Mouse (Mus musculus) liver, adult 2 months (tissue): Measurements from ENCODE around the gene Kif13a. TPM values are rescaled to one million over a fixed set of nuclear protein-coding genes. Genes with fewer than 3 reads are reported as not detected.

ENCODE experiments used
- DNase-seq: peaks from one replicate; pipeline ENCODE4 v3.0.0-alpha.2; 2011; ENCODE audit warnings: low read depth, low spot score; ENCODE audit errors: extremely low read depth
- H3K27ac ChIP-seq: fragments of 200-500 bp; replicated peaks from 2 replicates; pipeline ENCODE4 v1.5.1; 2012; ENCODE audit warnings: low read depth, mild to moderate bottlenecking, control low read depth, inconsistent platforms, low read length; ENCODE audit not compliant: insufficient read depth
- H3K27me3 ChIP-seq: fragments of 200-500 bp; 2 replicates; pipeline ENCODE4 v1.6.1; 2012; ENCODE audit warnings: mild to moderate bottlenecking, moderate library complexity, low read length, inconsistent platforms; ENCODE audit not compliant: control insufficient read depth, insufficient read depth
- H3K36me3 ChIP-seq: fragments of 200-500 bp; 2 replicates; pipeline ENCODE4 v1.6.1; 2012; ENCODE audit warnings: low read length, inconsistent platforms; ENCODE audit not compliant: control insufficient read depth, insufficient read depth
- H3K4me1 ChIP-seq: fragments of 200-500 bp; 2 replicates; pipeline ENCODE4 v1.6.1; 2011; ENCODE audit warnings: low read length; ENCODE audit not compliant: control insufficient read depth, insufficient read depth
- H3K4me3 ChIP-seq: fragments of 200-500 bp; 2 replicates; pipeline ENCODE4 v1.5.1; 2011; ENCODE audit warnings: low read depth, mild to moderate bottlenecking, control low read depth, low read length, moderate library complexity; ENCODE audit not compliant: insufficient read depth
- H3K79me2 ChIP-seq: fragments of 200-500 bp; 2 replicates; pipeline ENCODE4 v1.6.1; 2012; ENCODE audit warnings: inconsistent platforms, mild to moderate bottlenecking, low read length, moderate library complexity; ENCODE audit not compliant: control insufficient read depth, insufficient read depth
- H3K9ac ChIP-seq: fragments of 200-500 bp; 2 replicates; pipeline ENCODE4 v1.6.1; 2012; ENCODE audit warnings: low read depth, mild to moderate bottlenecking, control low read depth, inconsistent platforms, low read length
- CTCF ChIP-seq: fragments of 200-500 bp; IDR thresholded peaks from 2 replicates; pipeline ENCODE4 v1.5.1; 2011; ENCODE audit warnings: low read depth, low read length, control low read depth
- POLR2A ChIP-seq: fragments of 200-500 bp; IDR thresholded peaks from 2 replicates; pipeline ENCODE4 v1.6.1; 2011; ENCODE audit warnings: low read length, control low read depth; ENCODE audit not compliant: insufficient read depth; ENCODE audit errors: extremely low read depth
- WGBS: fragments of 180-500 bp; shearing (Covaris S2); methylation state at CpG from one replicate; pipeline ENCODE4 v1.1.7; 2018; 5-methylcytosine and 5-hydroxymethylcytosine counted together
- polyA plus RNA-seq: library from polyadenylated mRNA; depleted of rRNA; stranded (reverse); fragments of >200 nt; gene quantifications from 2 replicates; pipeline ENCODE4 v1.2.3, GENCODE M21; 2012
- total RNA-seq: library from RNA; depleted of rRNA; stranded (reverse); fragments of >200 nt; gene quantifications from 2 replicates; pipeline ENCODE4 v1.2.3, GENCODE M21; 2014

Gene Kif13a
- total and polyA plus RNA-seq, 2 experiments, result 6.6 to 11.1 TPM

- Histone ChIP-seq H3K27me3 (no peaks in the 10 kb centered on the region), H3K9ac (no peak overlapping the region), H3K4me1 (no peaks in the 10 kb centered on the region), H3K36me3 (no peaks in the 10 kb centered on the region), H3K27ac (no peak overlapping the region), H3K79me2 (no peaks in the 10 kb centered on the region), H3K4me3 (no peak overlapping the region)
- TF ChIP-seq POLR2A, result no peak
- peak; percentile 29; the same call in 1 of the 2 replicates for TF ChIP-seq CTCF
- no peak for DNase-seq
- 86% methylated on average over 2 of the region's 2 CpGs for WGBS
These were observed 39.0 kb upstream of the Kif13a start for GRCm38 (mm10) chr13:46968626-46969025.

DNA sequence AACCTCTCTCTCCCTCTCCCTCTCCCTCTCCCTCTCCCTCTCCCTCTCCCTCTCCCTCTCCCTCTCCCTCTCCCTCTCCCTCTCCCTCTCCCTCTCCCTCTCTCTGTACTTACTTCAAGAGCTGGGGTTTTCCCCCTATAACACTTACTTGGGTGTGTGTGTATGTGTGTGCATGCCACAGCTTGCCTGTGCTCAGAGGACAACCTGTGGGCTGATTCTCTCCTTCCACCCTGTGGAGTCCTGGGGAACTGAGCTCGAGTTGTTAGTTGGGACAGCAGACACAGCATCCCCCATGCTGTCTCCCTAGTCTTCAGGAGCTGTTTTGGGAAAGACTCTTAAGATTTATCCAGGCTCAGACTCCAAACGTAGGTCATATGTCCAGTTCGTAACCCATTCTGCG is 37.6 kb upstream of the Kif13a start:
- H3K4me1 ChIP-seq, result no peaks in the 10 kb centered on the region
- H3K27me3 ChIP-seq, result no peaks in the 10 kb centered on the region
- H3K36me3 ChIP-seq, result no peaks in the 10 kb centered on the region
- TF ChIP-seq CTCF, result no peak
- TF ChIP-seq POLR2A, result no peak
- no peak for DNase-seq
- WGBS, result 72% methylated on average over 4 of the region's 4 CpGs
- H3K79me2 ChIP-seq, result no peaks in the 10 kb centered on the region
- no peak overlapping the region for H3K4me3 ChIP-seq
- no peak overlapping the region for H3K9ac ChIP-seq
- no peak overlapping the region for H3K27ac ChIP-seq

- Histone ChIP-seq H3K79me2 (no peaks in the 10 kb centered on the region), H3K36me3 (no peaks in the 10 kb centered on the region), H3K4me3 (no peak overlapping the region), H3K27ac (no peak overlapping the region), H3K4me1 (no peaks in the 10 kb centered on the region), H3K27me3 (no peaks in the 10 kb centered on the region), H3K9ac (no peak overlapping the region)
- no peak for TF ChIP-seq CTCF
- TF ChIP-seq POLR2A, result no peak
- no peak for DNase-seq
- WGBS, result 92% methylated on average over 7 of the region's 7 CpGs
These were observed 31.3 kb upstream of the Kif13a start for GRCm38 (mm10) chr13:46960878-46961474.

DNA sequence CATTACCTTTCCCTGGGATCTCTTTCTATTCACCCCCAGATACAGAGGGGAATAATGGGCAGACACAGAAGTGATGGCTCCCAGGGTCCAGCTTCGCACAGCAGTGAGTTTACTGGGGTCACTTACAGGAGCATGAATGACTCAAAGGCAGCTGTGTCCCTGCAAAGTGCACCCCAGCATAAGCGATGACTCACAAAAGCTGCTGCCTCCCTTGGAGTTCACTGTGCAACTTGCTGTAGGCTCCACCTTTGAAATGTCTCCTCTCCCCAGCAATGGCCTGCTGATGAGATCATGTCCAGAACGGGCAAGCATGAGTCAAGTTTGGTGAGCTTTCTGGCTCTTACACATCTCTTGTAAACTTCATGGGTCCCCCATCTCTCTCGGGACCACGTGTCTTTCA is 29.5 kb upstream of the Kif13a start:
- DNase-seq, result no peak
- TF ChIP-seq CTCF, result no peak
- no peak for TF ChIP-seq POLR2A
- WGBS, result 89% methylated on average over 5 of the region's 5 CpGs
- H3K36me3 ChIP-seq, result no peaks in the 10 kb centered on the region
- H3K79me2 ChIP-seq, result no peaks in the 10 kb centered on the region
- no peak overlapping the region for H3K4me3 ChIP-seq
- H3K4me1 ChIP-seq, result no peaks in the 10 kb centered on the region
- no peaks in the 10 kb centered on the region for H3K27me3 ChIP-seq
- H3K27ac ChIP-seq, result no peak overlapping the region
- H3K9ac ChIP-seq, result no peak overlapping the region

DNA sequence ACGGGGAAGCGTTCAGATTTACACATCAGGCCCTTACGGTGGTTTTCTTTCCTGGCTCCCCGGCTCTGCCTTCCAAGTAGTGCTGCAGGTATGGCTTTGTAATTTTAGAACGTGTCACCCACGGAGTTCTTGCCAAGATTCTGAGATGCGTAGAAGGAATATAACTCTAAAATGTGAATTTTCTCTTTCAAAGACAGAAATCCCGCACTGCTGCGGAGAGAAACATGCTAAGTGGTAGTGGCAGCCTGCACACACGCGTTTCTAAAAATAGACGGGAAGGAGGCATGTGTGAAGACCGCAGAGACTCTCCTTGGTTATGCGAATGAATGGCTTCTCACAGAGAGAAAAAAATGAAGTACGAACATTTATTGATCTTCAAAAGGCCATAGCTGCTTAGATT is 21.5 kb upstream of the Kif13a start:
- H3K4me3 ChIP-seq, result no peak overlapping the region
- no peaks in the 10 kb centered on the region for H3K27me3 ChIP-seq
- H3K27ac ChIP-seq, result no peak overlapping the region
- no peaks in the 10 kb centered on the region for H3K4me1 ChIP-seq
- H3K79me2 ChIP-seq, result no peaks in the 10 kb centered on the region
- TF ChIP-seq POLR2A (no peak), CTCF (no peak)
- H3K9ac ChIP-seq, result no peak overlapping the region
- WGBS, result 92% methylated on average over 15 of the region's 15 CpGs
- no peaks in the 10 kb centered on the region for H3K36me3 ChIP-seq
- DNase-seq, result no peak

GRCm38 (mm10) chr13:46949741-46950140 is 20.1 kb upstream of the Kif13a start:
- Histone ChIP-seq H3K4me3 (no peak overlapping the region), H3K79me2 (no peaks in the 10 kb centered on the region), H3K36me3 (no peaks in the 10 kb centered on the region), H3K4me1 (no peaks in the 10 kb centered on the region), H3K27ac (no peak overlapping the region), H3K27me3 (no peaks in the 10 kb centered on the region), H3K9ac (no peak overlapping the region)
- 62% methylated on average over 2 of the region's 2 CpGs for WGBS
- no peak for DNase-seq
- TF ChIP-seq CTCF (no peak), POLR2A (no peak)

DNA sequence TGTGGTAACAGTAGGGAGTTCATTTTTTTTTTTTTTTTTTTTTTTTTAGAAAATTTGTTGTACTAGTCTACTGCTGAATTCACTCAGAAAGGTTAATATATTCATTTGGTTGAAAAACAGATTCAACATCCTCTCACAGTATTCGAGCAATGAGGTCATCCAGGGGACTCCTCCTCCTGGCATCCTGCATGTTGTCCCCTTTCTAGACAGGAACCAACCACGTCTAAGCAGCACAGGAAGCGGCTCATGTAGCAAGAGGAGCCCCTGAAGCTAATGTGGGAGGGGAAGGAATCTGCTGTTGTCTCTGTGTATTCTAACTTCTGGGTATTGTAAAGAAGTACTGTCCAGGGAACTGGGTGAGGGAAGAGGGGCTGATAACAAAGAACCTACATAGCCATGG is 18.4 kb upstream of the Kif13a start:
- Histone ChIP-seq H3K79me2 (no peaks in the 10 kb centered on the region), H3K4me3 (no peak overlapping the region), H3K4me1 (no peaks in the 10 kb centered on the region), H3K27me3 (no peaks in the 10 kb centered on the region), H3K9ac (no peak overlapping the region), H3K27ac (no peak overlapping the region), H3K36me3 (no peaks in the 10 kb centered on the region)
- DNase-seq, result no peak
- TF ChIP-seq CTCF, result no peak
- WGBS, result 73% methylated on average over 3 of the region's 3 CpGs
